Mouse (Mus musculus) urinary bladder, adult 18-20 months (tissue): ENCODE results near the gene H6pd.

ENCODE experiments used
- DNase-seq, 2 experiments: peaks; one replicate each; pipeline ENCODE4 v3.0.0; 2022; ENCODE audit warnings: low spot score in 2 of 2, mixed read lengths in 2 of 2

The H6pd gene

GRCm38 (mm10) chr4:149942831-149943741, 65.7 kb downstream of the H6pd start:
- no peak for DNase-seq

GRCm38 (mm10) chr4:149941067-149941755, 67.6 kb downstream of the H6pd start:
- no peak for DNase-seq

GRCm38 (mm10) chr4:149938701-149939100, 70.1 kb downstream of the H6pd start:
- no peak for DNase-seq

GRCm38 (mm10) chr4:149936921-149937320, 71.9 kb downstream of the H6pd start:
- DNase-seq: no peak

GRCm38 (mm10) chr4:149935470-149935869, 73.4 kb downstream of the H6pd start:
- DNase-seq: no peak

- DNase-seq: no peak
Measured at GRCm38 (mm10) chr4:149933519-149934245, 75.1 kb downstream of the H6pd start.

- no peak for DNase-seq
Measured at GRCm38 (mm10) chr4:149933025-149933424, 75.8 kb downstream of the H6pd start.

GRCm38 (mm10) chr4:149932108-149932815, 76.6 kb downstream of the H6pd start:
- DNase-seq: no peak

- no peak for DNase-seq
Measured at GRCm38 (mm10) chr4:149930755-149931154, 78.1 kb downstream of the H6pd start.
